Mouse (Mus musculus): ENCODE measurements at regions not wholly inside any gene's neighbourhood (a gene's known extent, or its start where the extent isn't known, plus 50 kb on each side); places are given as distances from the start of the nearest gene placed in this dataset.

DNA sequence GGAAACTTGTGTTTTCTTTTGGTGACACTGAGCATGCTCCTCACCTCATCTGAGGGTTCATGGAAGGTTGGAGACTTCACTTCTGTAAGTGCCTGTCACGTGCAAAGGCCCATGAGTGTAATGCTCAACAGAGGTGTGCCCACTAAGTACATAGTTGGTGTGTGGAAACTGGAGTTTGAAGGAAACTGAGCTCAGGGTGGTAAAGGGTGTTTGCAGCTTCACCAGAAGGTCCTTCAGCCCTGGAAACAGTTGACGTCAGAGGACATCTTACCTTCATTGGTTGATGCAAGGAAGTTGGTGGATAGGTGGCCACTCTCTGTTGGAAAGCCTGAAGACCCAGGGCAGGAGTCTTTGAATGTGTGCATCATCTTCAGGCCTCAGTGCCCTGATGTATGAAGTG is 83.0 kb upstream of the Irx3 start:
- ATAC-seq (ENCODE audit: low read depth): no peak
- no peak overlapping the region for H3K4me3 ChIP-seq (ENCODE audit: low read length)
- no peaks in the 10 kb centered on the region; the same call in 1 of the 2 replicates for H3K9me3 ChIP-seq (ENCODE audit: control insufficient read depth, low read length)
- H3K4me1 ChIP-seq (replicated peaks; ENCODE audit: control insufficient read depth, insufficient read depth, low read length): no peaks in the 10 kb centered on the region
- no peak overlapping the region for H3K9ac ChIP-seq (ENCODE audit: low read length)
- H3K27ac ChIP-seq (ENCODE audit: low read length): no peak overlapping the region
- H3K4me2 ChIP-seq (ENCODE audit: low read depth, low read length): no peak overlapping the region
- no peaks in the 10 kb centered on the region for H3K36me3 ChIP-seq (ENCODE audit: control insufficient read depth, insufficient read depth, low read length)
- WGBS: 60% methylated on average over 2 of the region's 2 CpGs
- no peaks in the 10 kb centered on the region for H3K27me3 ChIP-seq (ENCODE audit: control insufficient read depth, insufficient read depth, low read depth, low read length)

DNA sequence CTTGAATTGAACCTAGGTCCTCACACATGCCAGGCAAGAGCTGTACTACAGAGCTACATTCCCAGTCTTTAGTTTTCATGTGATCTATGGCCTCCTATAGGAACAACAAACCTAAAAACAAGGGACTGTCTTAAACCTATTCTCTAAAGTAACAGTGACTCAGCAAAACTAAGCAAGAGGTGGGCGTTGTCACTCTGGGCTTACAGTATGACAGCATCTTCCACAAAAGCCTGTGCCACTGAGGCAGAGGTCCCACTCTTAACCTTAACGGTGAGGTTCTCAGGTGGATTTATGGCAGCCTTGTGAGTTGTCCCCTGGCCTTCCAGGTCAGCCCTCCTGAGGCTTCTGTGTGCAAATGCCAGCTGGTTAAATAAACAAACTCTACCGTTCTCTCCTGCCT is 82.5 kb upstream of the Irx3 start:
- Histone ChIP-seq H3K27ac (ENCODE audit: low read length) (no peak overlapping the region), H3K9me3 (ENCODE audit: control insufficient read depth, low read length) (no peaks in the 10 kb centered on the region; the same call in 1 of the 2 replicates), H3K4me1 (replicated peaks; ENCODE audit: control insufficient read depth, insufficient read depth, low read length) (no peaks in the 10 kb centered on the region), H3K9ac (ENCODE audit: low read length) (no peak overlapping the region), H3K4me2 (ENCODE audit: low read depth, low read length) (no peak overlapping the region), H3K4me3 (ENCODE audit: low read length) (no peak overlapping the region), H3K36me3 (ENCODE audit: control insufficient read depth, insufficient read depth, low read length) (no peaks in the 10 kb centered on the region), H3K27me3 (ENCODE audit: control insufficient read depth, insufficient read depth, low read depth, low read length) (no peaks in the 10 kb centered on the region)
- no peak for ATAC-seq (ENCODE audit: low read depth)
- 36% methylated on average over 3 of the region's 3 CpGs for WGBS

DNA sequence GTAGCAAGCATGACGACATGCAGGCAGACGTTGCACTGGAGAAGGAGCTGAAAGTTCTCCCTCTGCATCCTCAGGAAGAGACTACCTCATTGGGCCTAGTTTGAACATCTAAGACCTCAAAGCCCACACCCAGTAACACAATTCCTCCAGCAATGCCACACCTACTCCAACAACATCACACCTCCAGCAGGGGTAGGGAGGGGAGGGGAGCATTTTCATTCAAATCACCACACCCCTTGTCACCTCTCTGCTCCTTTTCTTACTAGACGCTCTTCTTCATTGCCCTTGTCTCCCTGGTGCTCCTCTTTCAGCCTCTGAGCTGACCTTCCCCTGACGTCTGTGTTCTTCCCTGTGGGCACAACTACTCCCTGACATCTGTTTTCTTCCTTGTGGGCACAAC is 81.1 kb upstream of the Irx3 start:
- H3K9ac ChIP-seq (ENCODE audit: low read length): no peak overlapping the region
- H3K9me3 ChIP-seq (ENCODE audit: control insufficient read depth, low read length): no peaks in the 10 kb centered on the region
- no peak overlapping the region for H3K4me3 ChIP-seq (ENCODE audit: low read length)
- WGBS: 68% methylated on average over 4 of the region's 4 CpGs
- no peaks in the 10 kb centered on the region for H3K27me3 ChIP-seq (ENCODE audit: control insufficient read depth, insufficient read depth, low read depth, low read length)
- no peaks in the 10 kb centered on the region for H3K4me1 ChIP-seq (replicated peaks; ENCODE audit: control insufficient read depth, insufficient read depth, low read length)
- no peak overlapping the region for H3K27ac ChIP-seq (ENCODE audit: low read length)
- no peaks in the 10 kb centered on the region for H3K36me3 ChIP-seq (ENCODE audit: control insufficient read depth, insufficient read depth, low read length)
- no peak for ATAC-seq (ENCODE audit: low read depth)
- H3K4me2 ChIP-seq (ENCODE audit: low read depth, low read length): no peak overlapping the region

DNA sequence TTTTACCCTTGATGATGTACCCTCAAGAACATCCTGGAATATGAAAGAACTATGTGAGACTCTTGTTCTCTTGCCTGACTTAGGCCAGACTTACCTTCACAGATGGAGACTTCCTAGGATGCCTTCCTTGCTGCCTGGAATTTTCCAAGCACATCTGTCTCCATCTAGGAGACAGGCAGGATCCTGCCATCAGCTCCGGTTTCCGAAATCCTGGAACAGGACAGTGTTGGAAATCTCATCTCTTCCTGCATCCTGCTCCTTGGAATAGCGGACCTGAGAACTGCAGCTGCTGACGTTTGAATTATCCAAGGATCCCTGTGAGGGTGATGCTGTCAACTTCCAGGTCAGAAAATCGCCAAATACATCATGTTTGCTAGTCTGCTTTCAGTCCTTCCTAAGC is 77.0 kb upstream of the Irx3 start:
- Histone ChIP-seq H3K4me2 (ENCODE audit: low read depth, low read length) (no peak overlapping the region), H3K9me3 (ENCODE audit: control insufficient read depth, low read length) (no peaks in the 10 kb centered on the region), H3K27me3 (ENCODE audit: control insufficient read depth, insufficient read depth, low read depth, low read length) (no peaks in the 10 kb centered on the region; the same call in 1 of the 2 replicates), H3K9ac (ENCODE audit: low read length) (no peak overlapping the region), H3K36me3 (ENCODE audit: control insufficient read depth, insufficient read depth, low read length) (no peaks in the 10 kb centered on the region), H3K4me1 (replicated peaks; ENCODE audit: control insufficient read depth, insufficient read depth, low read length) (no peaks in the 10 kb centered on the region), H3K27ac (ENCODE audit: low read length) (no peak overlapping the region), H3K4me3 (ENCODE audit: low read length) (no peak overlapping the region)
- 77% methylated on average over 5 of the region's 5 CpGs for WGBS
- ATAC-seq (ENCODE audit: low read depth): no peak

DNA sequence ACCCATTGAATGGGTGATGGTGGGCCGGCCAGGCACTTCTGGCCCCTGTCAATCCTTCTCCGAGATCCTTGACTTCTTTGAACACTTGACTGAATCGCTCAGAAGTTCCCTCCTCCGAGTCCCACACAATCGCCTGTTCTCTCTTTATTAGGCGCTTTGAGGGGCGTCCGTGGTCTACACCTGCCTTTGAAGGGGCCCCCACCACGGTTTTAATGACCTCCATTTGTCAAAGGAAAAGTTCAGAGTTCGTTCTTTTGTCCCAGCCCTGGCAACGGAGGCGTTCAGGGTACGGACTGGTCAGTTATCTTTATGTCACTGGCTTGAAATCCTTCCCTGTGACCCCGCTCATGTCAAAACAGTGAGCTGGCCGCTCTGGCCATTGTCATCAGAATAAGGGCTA is 74.3 kb upstream of the Irx3 start:
- Histone ChIP-seq H3K9me3 (ENCODE audit: control insufficient read depth, low read length) (no peaks in the 10 kb centered on the region), H3K36me3 (ENCODE audit: control insufficient read depth, insufficient read depth, low read length) (no peaks in the 10 kb centered on the region), H3K9ac (ENCODE audit: low read length) (no peak overlapping the region), H3K4me1 (replicated peaks; ENCODE audit: control insufficient read depth, insufficient read depth, low read length) (peaks cover 14% of the 10 kb centered on the region), H3K4me2 (ENCODE audit: low read depth, low read length) (no peak overlapping the region), H3K27me3 (ENCODE audit: control insufficient read depth, insufficient read depth, low read depth, low read length) (peaks cover 5% of the 10 kb centered on the region; the same call in 1 of the 2 replicates), H3K4me3 (ENCODE audit: low read length) (no peak overlapping the region), H3K27ac (ENCODE audit: low read length) (no peak overlapping the region)
- whole genome bisulfite sequencing: 44% methylated on average over 15 of the region's 15 CpGs
- ATAC-seq (ENCODE audit: low read depth): no peak

DNA sequence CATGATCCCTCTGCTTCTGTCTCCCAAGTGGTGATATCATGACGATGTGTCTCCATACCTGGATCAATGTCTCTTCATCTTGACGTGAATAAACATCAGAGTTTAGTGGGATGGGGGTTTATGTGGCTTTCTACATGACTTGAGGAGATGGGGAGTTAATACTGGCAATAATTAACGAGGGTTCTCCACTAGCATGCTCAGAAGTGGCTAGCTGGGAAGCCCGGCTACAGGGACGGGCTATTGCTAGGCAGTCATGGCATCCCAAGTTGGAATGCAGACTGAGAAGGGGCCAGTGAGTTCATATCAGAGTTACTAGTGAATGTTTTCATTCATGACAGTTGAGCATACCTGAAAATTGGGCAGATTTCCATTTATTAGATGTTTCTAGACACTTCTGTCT is 71.4 kb upstream of the Irx3 start:
- Histone ChIP-seq H3K9me3 (ENCODE audit: control insufficient read depth, low read length) (no peaks in the 10 kb centered on the region), H3K36me3 (ENCODE audit: control insufficient read depth, insufficient read depth, low read length) (no peaks in the 10 kb centered on the region), H3K27me3 (ENCODE audit: control insufficient read depth, insufficient read depth, low read depth, low read length) (peaks cover 5% of the 10 kb centered on the region; the same call in 1 of the 2 replicates), H3K4me2 (ENCODE audit: low read depth, low read length) (0 out of 2 replicates have a peak overlapping the region, but pooled peaks have one; percentile 53), H3K27ac (ENCODE audit: low read length) (no peak overlapping the region), H3K4me1 (replicated peaks; ENCODE audit: control insufficient read depth, insufficient read depth, low read length) (peaks cover 14% of the 10 kb centered on the region), H3K9ac (ENCODE audit: low read length) (no peak overlapping the region), H3K4me3 (ENCODE audit: low read length) (no peak overlapping the region)
- WGBS: 41% methylated on average over 5 of the region's 5 CpGs
- ATAC-seq (ENCODE audit: low read depth): peak; percentile 39

DNA sequence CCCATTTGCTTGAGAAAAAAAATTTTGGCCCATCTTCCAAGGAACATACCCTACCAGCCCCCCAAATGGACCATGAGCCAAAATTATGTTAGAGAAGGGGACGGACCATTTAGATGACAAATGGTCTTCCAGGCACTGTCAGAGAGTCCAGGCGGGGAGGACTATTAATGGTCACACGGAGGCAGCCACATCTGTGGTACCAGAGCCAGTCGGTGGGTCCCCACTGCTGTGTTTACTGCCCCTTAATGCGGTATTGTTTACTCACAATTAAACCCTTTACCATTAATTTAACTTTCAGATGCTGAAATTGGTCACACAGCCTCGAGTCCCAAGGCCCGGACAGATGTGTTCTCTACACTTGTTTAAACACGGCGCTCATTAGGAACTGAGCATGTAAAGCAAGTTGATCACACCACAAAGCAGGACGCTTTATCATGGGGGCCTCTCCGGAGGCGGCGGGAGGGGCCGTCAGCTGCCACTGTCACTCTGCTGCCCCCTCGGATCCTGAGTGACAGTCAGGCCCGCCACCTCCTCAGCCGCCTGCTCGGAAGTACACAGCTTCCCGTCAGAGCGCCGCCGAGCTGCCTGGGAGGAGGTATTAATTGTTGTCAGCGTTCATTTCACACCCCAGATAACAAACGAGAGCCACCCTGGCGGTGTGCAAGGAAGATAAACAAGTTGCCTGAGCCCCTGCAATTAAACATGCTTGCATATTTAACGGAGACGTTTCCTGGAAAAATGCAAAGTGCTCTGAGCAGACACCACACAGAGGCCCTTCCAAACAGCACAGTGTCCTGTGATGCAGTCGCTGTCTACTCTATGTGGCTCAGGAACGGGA is 70.6 kb upstream of the Irx3 start:
- Histone ChIP-seq H3K27me3 (ENCODE audit: control insufficient read depth, insufficient read depth, low read depth, low read length) (peaks cover 5% of the 10 kb centered on the region; the same call in 1 of the 2 replicates), H3K36me3 (ENCODE audit: control insufficient read depth, insufficient read depth, low read length) (no peaks in the 10 kb centered on the region), H3K27ac (ENCODE audit: low read length) (no peak overlapping the region), H3K9me3 (ENCODE audit: control insufficient read depth, low read length) (no peaks in the 10 kb centered on the region), H3K4me3 (ENCODE audit: low read length) (peak overlapping the region; percentile 28), H3K4me2 (ENCODE audit: low read depth, low read length) (peak overlapping the region; percentile 53), H3K4me1 (replicated peaks; ENCODE audit: control insufficient read depth, insufficient read depth, low read length) (peaks cover 14% of the 10 kb centered on the region), H3K9ac (ENCODE audit: low read length) (peak overlapping the region; percentile 33; the same call in 1 of the 2 replicates)
- peak; percentile 69 for ATAC-seq (ENCODE audit: low read depth)
- 8% methylated on average over 29 of the region's 29 CpGs for WGBS

DNA sequence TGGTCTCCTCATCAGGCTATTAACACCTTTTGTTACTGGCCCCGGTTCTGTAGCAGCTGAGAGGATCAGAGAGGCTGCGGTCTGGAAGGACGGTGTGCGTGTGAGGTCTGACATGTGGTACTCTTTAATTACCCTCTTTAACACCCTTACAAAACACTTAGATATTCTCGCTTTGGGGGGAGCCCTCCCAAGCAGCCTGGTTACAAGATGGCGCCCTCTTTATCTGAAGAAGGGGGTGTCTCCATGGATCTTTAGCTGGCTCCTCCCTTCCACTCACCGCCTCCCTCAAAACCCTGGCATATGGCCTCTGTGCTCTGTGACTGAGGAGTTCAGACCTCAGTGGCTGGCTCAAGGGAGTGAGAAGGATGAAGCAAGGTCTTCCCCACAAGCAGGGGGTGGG is 65.2 kb upstream of the Irx3 start:
- H3K9ac ChIP-seq (ENCODE audit: low read length): no peak overlapping the region
- H3K4me3 ChIP-seq (ENCODE audit: low read length): no peak overlapping the region
- H3K36me3 ChIP-seq (ENCODE audit: control insufficient read depth, insufficient read depth, low read length): no peaks in the 10 kb centered on the region
- no peaks in the 10 kb centered on the region for H3K9me3 ChIP-seq (ENCODE audit: control insufficient read depth, low read length)
- H3K27me3 ChIP-seq (ENCODE audit: control insufficient read depth, insufficient read depth, low read depth, low read length): peaks cover 12% of the 10 kb centered on the region; the same call in 1 of the 2 replicates
- ATAC-seq (ENCODE audit: low read depth): no peak
- no peak overlapping the region for H3K4me2 ChIP-seq (ENCODE audit: low read depth, low read length)
- 33% methylated on average over 7 of the region's 7 CpGs for WGBS
- H3K4me1 ChIP-seq (replicated peaks; ENCODE audit: control insufficient read depth, insufficient read depth, low read length): peaks cover 2% of the 10 kb centered on the region; the same call in 1 of the 2 replicates
- no peak overlapping the region for H3K27ac ChIP-seq (ENCODE audit: low read length)

DNA sequence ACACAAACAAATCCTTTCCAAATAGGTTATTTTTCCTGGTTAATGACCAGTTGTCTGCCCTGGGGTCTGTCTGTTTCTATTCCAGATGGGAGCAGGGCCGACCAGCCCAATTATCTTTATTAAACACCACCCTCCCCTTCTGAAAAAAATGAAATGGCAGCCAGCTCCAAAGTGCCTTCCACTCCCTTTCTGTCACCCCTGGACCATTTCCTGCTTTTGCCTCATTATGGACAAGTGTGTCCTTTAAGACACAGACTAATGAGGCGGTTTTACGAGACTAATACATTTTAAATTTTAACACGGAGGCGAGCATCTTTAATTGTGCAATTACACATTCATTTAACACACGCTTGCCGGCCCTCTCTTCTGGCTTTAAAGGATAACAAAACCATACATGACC is 64.2 kb upstream of the Irx3 start:
- no peak overlapping the region for H3K27ac ChIP-seq (ENCODE audit: low read length)
- 60% methylated on average over 7 of the region's 7 CpGs for WGBS

More for the DNA sequence above, 64.2 kb upstream of the Irx3 start:
- no peaks in the 10 kb centered on the region for H3K4me1 ChIP-seq (replicated peaks; ENCODE audit: control insufficient read depth, insufficient read depth, low read length)
- H3K4me3 ChIP-seq (ENCODE audit: low read length): no peak overlapping the region
- H3K4me2 ChIP-seq (ENCODE audit: low read depth, low read length): no peak overlapping the region
- H3K36me3 ChIP-seq (ENCODE audit: control insufficient read depth, insufficient read depth, low read length): no peaks in the 10 kb centered on the region
- H3K9ac ChIP-seq (ENCODE audit: low read length): no peak overlapping the region
- H3K27me3 ChIP-seq (ENCODE audit: control insufficient read depth, insufficient read depth, low read depth, low read length): peaks cover 12% of the 10 kb centered on the region; the same call in 1 of the 2 replicates
- no peaks in the 10 kb centered on the region for H3K9me3 ChIP-seq (ENCODE audit: control insufficient read depth, low read length)
- no peak for ATAC-seq (ENCODE audit: low read depth)

All from lung, embryonic 16.5 days (tissue).